Mouse (Mus musculus) intestine, embryonic 15.5 days (tissue): ENCODE data around the gene Dhrs3. TPM values are rescaled to one million over a fixed set of nuclear protein-coding genes. Genes with fewer than 3 reads are reported as not detected.

Experiments
- ATAC-seq: fragments of 200-750 bp; cut with Nextera tagmentation; 2 replicates; pipeline ENCODE4 v1.8.0; 2017; ENCODE audit warnings: moderate TSS enrichment, moderate library complexity
- H3K27ac ChIP-seq: fragments of 300-500 bp; sonication (generic); 2 replicates; pipeline ENCODE4 v1.5.1; 2015; ENCODE audit warnings: mild to moderate bottlenecking, inconsistent platforms
- H3K27me3 ChIP-seq: fragments of 300-500 bp; sonication (generic); replicated peaks from 2 replicates; pipeline ENCODE4 v1.6.1; 2015; ENCODE audit warnings: inconsistent platforms
- H3K36me3 ChIP-seq: fragments of 300-500 bp; sonication (generic); 2 replicates; pipeline ENCODE4 v1.6.1; 2015; ENCODE audit warnings: inconsistent platforms
- H3K4me1 ChIP-seq: fragments of 300-500 bp; sonication (generic); replicated peaks from 2 replicates; pipeline ENCODE4 v1.6.1; 2015; ENCODE audit warnings: inconsistent platforms
- H3K4me2 ChIP-seq: fragments of 300-500 bp; sonication (generic); replicated peaks from 2 replicates; pipeline ENCODE4 v1.6.1; 2015; ENCODE audit warnings: mild to moderate bottlenecking, inconsistent platforms
- H3K4me3 ChIP-seq: fragments of 300-500 bp; sonication (generic); replicated peaks from 2 replicates; pipeline ENCODE4 v1.5.1; 2015; ENCODE audit warnings: inconsistent platforms
- H3K9ac ChIP-seq: fragments of 300-500 bp; sonication (generic); 2 replicates; pipeline ENCODE4 v1.6.1; 2015; ENCODE audit warnings: inconsistent platforms
- H3K9me3 ChIP-seq: fragments of 300-500 bp; sonication (generic); 2 replicates; pipeline ENCODE4 v1.6.1; 2016; ENCODE audit warnings: inconsistent platforms
- WGBS: fragments of 180-500 bp; shearing (Covaris S2); methylation state at CpG from one replicate; pipeline ENCODE4 v1.1.7; 2015; 5-methylcytosine and 5-hydroxymethylcytosine counted together
- polyA plus RNA-seq: library from polyadenylated mRNA; unstranded; fragments of >200 nt; fragmentation: Nextera tagmentation; extraction: Ambion mirVana; gene quantifications from 2 replicates; pipeline ENCODE4 v1.2.1, GENCODE M21; 2015

Gene Dhrs3
- polyA plus RNA-seq, 1 experiment from 2014 or later: 115 TPM

GRCm38 (mm10) chr4:144949441-144950326 is 57.1 kb downstream of the Dhrs3 start:
- peak overlapping the region; percentile 67 for H3K27ac ChIP-seq
- no peak overlapping the region for H3K4me3 ChIP-seq
- peaks cover 21% of the 10 kb centered on the region for H3K4me1 ChIP-seq
- no peaks in the 10 kb centered on the region for H3K27me3 ChIP-seq
- H3K36me3 ChIP-seq: no peaks in the 10 kb centered on the region
- ATAC-seq: peak; percentile 83
- WGBS: 23% methylated on average over 9 of the region's 9 CpGs
- H3K9ac ChIP-seq: peak overlapping the region; percentile 20; the same call in 1 of the 2 replicates
- no peak overlapping the region for H3K4me2 ChIP-seq
- no peaks in the 10 kb centered on the region for H3K9me3 ChIP-seq

GRCm38 (mm10) chr4:144950327-144950711 is 57.7 kb downstream of the Dhrs3 start:
- H3K4me3 ChIP-seq: no peak overlapping the region

GRCm38 (mm10) chr4:144950883-144951282 is 58.3 kb downstream of the Dhrs3 start:
- no peak for ATAC-seq
- no peaks in the 10 kb centered on the region for H3K36me3 ChIP-seq
- H3K27ac ChIP-seq: no peak overlapping the region
- H3K27me3 ChIP-seq: no peaks in the 10 kb centered on the region
- no peaks in the 10 kb centered on the region for H3K9me3 ChIP-seq
- H3K4me2 ChIP-seq: no peak overlapping the region
- H3K4me3 ChIP-seq: no peak overlapping the region
- H3K9ac ChIP-seq: no peak overlapping the region
- peaks cover 21% of the 10 kb centered on the region for H3K4me1 ChIP-seq
- 91% methylated on average over 3 of the region's 3 CpGs for WGBS

More at GRCm38 (mm10) chr4:144950327-144950711, 57.7 kb downstream of the Dhrs3 start:
- Histone ChIP-seq H3K4me2 (no peak overlapping the region), H3K27ac (0 out of 2 replicates have a peak overlapping the region, but pooled peaks have one; percentile 2), H3K4me1 (peaks cover 21% of the 10 kb centered on the region), H3K27me3 (no peaks in the 10 kb centered on the region), H3K9ac (no peak overlapping the region), H3K9me3 (no peaks in the 10 kb centered on the region), H3K36me3 (no peaks in the 10 kb centered on the region)
- WGBS: 52% methylated on average over 3 of the region's 3 CpGs
- ATAC-seq: no peak

GRCm38 (mm10) chr4:144951859-144952258 is 59.2 kb downstream of the Dhrs3 start:
- Histone ChIP-seq H3K4me1 (peaks cover 21% of the 10 kb centered on the region), H3K36me3 (no peaks in the 10 kb centered on the region), H3K9me3 (no peaks in the 10 kb centered on the region), H3K27ac (no peak overlapping the region), H3K27me3 (no peaks in the 10 kb centered on the region), H3K4me2 (no peak overlapping the region), H3K9ac (no peak overlapping the region), H3K4me3 (no peak overlapping the region)
- WGBS: 86% methylated on average over 7 of the region's 7 CpGs
- no peak for ATAC-seq

- no peak overlapping the region for H3K9ac ChIP-seq
- H3K4me2 ChIP-seq: no peak overlapping the region
- ATAC-seq: no peak
- 91% methylated on average over 1 of the region's 1 CpGs for WGBS
- H3K27me3 ChIP-seq: no peaks in the 10 kb centered on the region
- peaks cover 18% of the 10 kb centered on the region for H3K4me1 ChIP-seq
- H3K9me3 ChIP-seq: no peaks in the 10 kb centered on the region
- no peak overlapping the region for H3K4me3 ChIP-seq
- no peaks in the 10 kb centered on the region for H3K36me3 ChIP-seq
- no peak overlapping the region for H3K27ac ChIP-seq
Observed at GRCm38 (mm10) chr4:144953421-144953820, 60.8 kb downstream of the Dhrs3 start.

- H3K4me1 ChIP-seq: peaks cover 9% of the 10 kb centered on the region; the same call in 1 of the 2 replicates
- no peak overlapping the region for H3K4me3 ChIP-seq
- H3K27me3 ChIP-seq: no peaks in the 10 kb centered on the region
- H3K9ac ChIP-seq: no peak overlapping the region
- H3K27ac ChIP-seq: no peak overlapping the region
- no peaks in the 10 kb centered on the region for H3K9me3 ChIP-seq
- H3K36me3 ChIP-seq: no peaks in the 10 kb centered on the region
- 54% methylated on average over 1 of the region's 1 CpGs for WGBS
- H3K4me2 ChIP-seq: no peak overlapping the region
- ATAC-seq: peak; percentile 48
Observed at GRCm38 (mm10) chr4:144955863-144956262, 63.2 kb downstream of the Dhrs3 start.

- no peaks in the 10 kb centered on the region for H3K9me3 ChIP-seq
- no peak overlapping the region for H3K4me2 ChIP-seq
- no peak for ATAC-seq
- H3K9ac ChIP-seq: no peak overlapping the region
- no peaks in the 10 kb centered on the region for H3K36me3 ChIP-seq
- WGBS: 32% methylated on average over 1 of the region's 1 CpGs
- H3K4me1 ChIP-seq: peaks cover 11% of the 10 kb centered on the region; the same call in 1 of the 2 replicates
- no peak overlapping the region for H3K4me3 ChIP-seq
- no peak overlapping the region for H3K27ac ChIP-seq
- no peaks in the 10 kb centered on the region for H3K27me3 ChIP-seq
Observed at GRCm38 (mm10) chr4:144956293-144956692, 63.7 kb downstream of the Dhrs3 start.

GRCm38 (mm10) chr4:144957186-144957585 is 64.6 kb downstream of the Dhrs3 start:
- 67% methylated on average over 4 of the region's 4 CpGs for WGBS
- H3K9ac ChIP-seq: no peak overlapping the region
- H3K27ac ChIP-seq: no peak overlapping the region
- peaks cover 11% of the 10 kb centered on the region; the same call in 1 of the 2 replicates for H3K4me1 ChIP-seq
- H3K9me3 ChIP-seq: no peaks in the 10 kb centered on the region
- no peak overlapping the region for H3K4me3 ChIP-seq
- no peaks in the 10 kb centered on the region for H3K27me3 ChIP-seq
- H3K36me3 ChIP-seq: no peaks in the 10 kb centered on the region
- peak; percentile 46 for ATAC-seq
- no peak overlapping the region for H3K4me2 ChIP-seq

GRCm38 (mm10) chr4:144957721-144958120 is 65.1 kb downstream of the Dhrs3 start:
- Histone ChIP-seq H3K9ac (no peak overlapping the region), H3K27ac (no peak overlapping the region), H3K9me3 (no peaks in the 10 kb centered on the region), H3K4me1 (peaks cover 11% of the 10 kb centered on the region; the same call in 1 of the 2 replicates), H3K4me2 (no peak overlapping the region), H3K4me3 (no peak overlapping the region), H3K36me3 (no peaks in the 10 kb centered on the region), H3K27me3 (no peaks in the 10 kb centered on the region)
- ATAC-seq: no peak
- WGBS: 60% methylated on average over 2 of the region's 2 CpGs

- Histone ChIP-seq H3K9ac (no peak overlapping the region), H3K36me3 (no peaks in the 10 kb centered on the region), H3K4me1 (peaks cover 11% of the 10 kb centered on the region; the same call in 1 of the 2 replicates), H3K27ac (peak overlapping the region; percentile 69), H3K4me2 (peak overlapping the region; percentile 14; the same call in 1 of the 2 replicates), H3K27me3 (no peaks in the 10 kb centered on the region), H3K9me3 (no peaks in the 10 kb centered on the region), H3K4me3 (no peak overlapping the region)
- 56% methylated on average over 8 of the region's 8 CpGs for WGBS
- ATAC-seq: peak; percentile 93
Observed at GRCm38 (mm10) chr4:144960188-144960904, 67.7 kb downstream of the Dhrs3 start.

GRCm38 (mm10) chr4:144961232-144961631 is 68.6 kb downstream of the Dhrs3 start:
- H3K27me3 ChIP-seq: no peaks in the 10 kb centered on the region
- H3K4me3 ChIP-seq: no peak overlapping the region
- H3K9ac ChIP-seq: no peak overlapping the region
- WGBS: 93% methylated on average over 4 of the region's 4 CpGs
- H3K4me1 ChIP-seq: peaks cover 11% of the 10 kb centered on the region; the same call in 1 of the 2 replicates
- peak overlapping the region; percentile 69 for H3K27ac ChIP-seq
- H3K9me3 ChIP-seq: no peaks in the 10 kb centered on the region
- H3K4me2 ChIP-seq: no peak overlapping the region
- no peak for ATAC-seq
- no peaks in the 10 kb centered on the region for H3K36me3 ChIP-seq

- Histone ChIP-seq H3K4me1 (peaks cover 11% of the 10 kb centered on the region; the same call in 1 of the 2 replicates), H3K4me2 (no peak overlapping the region), H3K27me3 (no peaks in the 10 kb centered on the region), H3K4me3 (no peak overlapping the region), H3K36me3 (no peaks in the 10 kb centered on the region), H3K27ac (no peak overlapping the region), H3K9ac (no peak overlapping the region), H3K9me3 (no peaks in the 10 kb centered on the region)
- no peak for ATAC-seq
- WGBS: 86% methylated on average over 3 of the region's 3 CpGs
Observed at GRCm38 (mm10) chr4:144961696-144962095, 69.1 kb downstream of the Dhrs3 start.
